Mouse (Mus musculus) embryo, embryonic 11.5 days (tissue): ENCODE data around the gene Ap4e1.
"Not testable (repeated sequence)": the region's sequence is repeated elsewhere in the genome, so short reads cannot be mapped to it uniquely, and the experiment has no call there.

Source experiments
- DNase-seq: peaks from one replicate; pipeline ENCODE4 v3.0.0-alpha.2; 2012; ENCODE audit warnings: low read depth, low spot score

Ap4e1 gene

DNA sequence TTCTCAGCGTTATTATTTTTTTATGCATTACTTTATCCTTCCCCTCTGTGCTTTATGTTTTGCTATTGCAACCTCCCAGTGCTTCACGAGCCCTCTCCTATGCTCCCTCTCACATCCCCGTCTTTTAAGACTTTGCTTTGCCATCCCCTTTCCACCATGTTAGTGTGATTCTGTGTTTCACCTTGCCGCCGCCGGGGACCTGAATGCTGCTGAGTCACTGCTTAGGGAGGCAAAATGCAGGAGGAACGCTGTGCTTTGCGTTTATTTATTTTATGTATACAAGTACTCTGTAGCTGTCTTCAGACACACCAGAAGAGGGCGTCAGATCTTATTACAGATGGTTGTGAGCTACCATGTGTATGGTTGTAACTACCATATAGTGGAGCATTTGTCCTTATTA, 69.1 kb downstream of the Ap4e1 start:
- no peak for DNase-seq

DNA sequence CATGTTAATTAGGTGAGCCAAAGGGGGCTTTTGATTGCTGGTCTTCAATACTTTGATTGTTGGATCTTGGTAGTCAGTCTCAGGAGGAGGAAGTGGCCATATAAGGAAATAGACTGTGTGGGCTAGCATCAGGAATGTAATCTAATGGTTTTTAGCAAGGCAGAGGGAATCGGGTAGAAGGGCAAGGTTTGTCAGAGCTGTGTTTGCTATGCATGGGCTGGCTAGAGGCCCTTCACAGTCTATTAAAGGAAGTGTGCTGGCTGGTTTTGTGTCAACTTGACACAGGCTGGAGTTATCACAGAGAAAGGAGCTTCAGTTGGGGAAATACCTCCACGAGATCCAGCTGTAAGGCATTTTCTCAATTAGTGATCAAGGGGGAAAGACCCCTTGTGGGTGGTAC, 70.5 kb downstream of the Ap4e1 start:
- DNase-seq = not testable (repeated sequence)

DNA sequence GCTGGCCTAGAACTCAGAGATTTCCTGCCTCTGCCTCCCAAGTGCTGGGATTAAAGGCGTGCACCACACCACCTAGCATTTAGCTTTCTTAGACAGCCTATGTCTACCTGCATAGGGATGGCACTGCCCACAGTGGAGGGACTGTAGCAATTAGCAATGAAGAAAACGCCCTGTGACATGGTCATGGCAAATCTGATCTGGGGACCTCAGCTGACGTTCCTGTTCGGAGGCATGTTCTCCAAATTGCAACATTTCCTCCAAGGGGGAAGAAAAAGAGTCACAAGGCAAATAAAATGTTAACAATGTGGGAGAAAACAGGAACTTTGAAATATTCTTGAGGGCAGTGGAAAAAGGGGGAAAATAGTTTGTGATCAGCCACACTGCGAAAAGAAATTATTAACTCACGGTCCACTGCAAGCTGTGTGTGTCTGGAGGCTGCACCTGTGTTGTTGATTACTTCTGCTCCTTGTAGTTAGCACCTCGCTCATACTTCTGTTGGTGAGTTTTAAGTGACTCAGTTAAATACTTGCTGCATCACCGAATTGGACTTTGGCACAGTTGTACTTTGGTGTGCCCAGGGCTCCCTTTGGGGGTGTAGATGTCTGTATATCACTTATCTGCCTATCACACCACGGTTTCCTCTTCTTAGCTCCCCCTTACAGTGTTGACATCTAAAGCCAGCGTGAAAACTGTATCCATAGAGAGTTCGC, 71.5 kb downstream of the Ap4e1 start:
- no peak for DNase-seq

DNA sequence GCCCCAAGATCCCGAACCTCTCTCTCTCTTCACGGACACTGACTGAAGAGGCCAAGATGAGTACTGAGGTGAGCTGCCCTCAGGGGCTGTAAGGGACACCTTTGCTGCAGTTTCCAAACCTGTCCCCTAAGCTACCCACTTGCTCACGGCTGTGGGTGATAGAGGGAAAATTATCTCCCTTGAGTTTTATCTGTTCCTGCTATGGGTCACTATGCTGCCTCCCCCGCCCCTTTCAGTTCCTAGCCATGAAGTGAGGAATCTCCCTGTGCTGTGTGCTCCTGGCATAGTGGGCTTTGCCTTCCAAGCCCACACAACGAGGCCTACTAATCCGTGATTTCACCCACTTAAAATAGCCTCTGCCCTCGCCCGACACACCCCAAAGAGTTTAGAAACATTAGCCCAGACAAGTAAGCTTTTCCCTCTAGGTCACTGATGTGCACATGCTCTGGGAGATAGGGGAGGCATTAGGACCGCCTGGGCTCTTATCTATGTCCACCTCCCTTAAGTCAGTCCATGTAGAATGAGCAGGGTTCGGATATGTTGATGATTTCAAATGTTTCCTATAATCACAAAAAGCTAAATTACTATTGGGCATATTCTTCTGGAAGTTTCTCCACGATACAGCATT, 72.2 kb downstream of the Ap4e1 start:
- DNase-seq = no peak

DNA sequence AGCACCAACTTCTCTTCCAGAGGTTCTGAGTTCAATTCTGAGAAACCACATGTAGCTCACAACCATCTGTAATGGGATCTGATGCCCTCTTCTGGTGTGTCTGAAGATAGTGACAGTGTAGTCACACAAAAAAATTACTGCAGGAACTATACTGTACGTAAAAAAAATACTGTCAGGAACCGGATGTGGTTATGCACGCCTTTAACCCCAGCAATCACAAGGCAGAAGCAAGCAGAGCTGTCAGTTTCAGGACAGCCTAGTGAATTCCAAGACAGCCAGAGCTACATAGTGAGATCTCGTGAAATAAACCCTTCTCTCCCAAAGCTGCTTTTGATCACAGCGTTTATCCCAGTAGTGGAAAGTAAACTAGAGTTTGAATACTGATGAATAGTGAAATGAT, 77.7 kb downstream of the Ap4e1 start:
- DNase-seq = no peak

DNA sequence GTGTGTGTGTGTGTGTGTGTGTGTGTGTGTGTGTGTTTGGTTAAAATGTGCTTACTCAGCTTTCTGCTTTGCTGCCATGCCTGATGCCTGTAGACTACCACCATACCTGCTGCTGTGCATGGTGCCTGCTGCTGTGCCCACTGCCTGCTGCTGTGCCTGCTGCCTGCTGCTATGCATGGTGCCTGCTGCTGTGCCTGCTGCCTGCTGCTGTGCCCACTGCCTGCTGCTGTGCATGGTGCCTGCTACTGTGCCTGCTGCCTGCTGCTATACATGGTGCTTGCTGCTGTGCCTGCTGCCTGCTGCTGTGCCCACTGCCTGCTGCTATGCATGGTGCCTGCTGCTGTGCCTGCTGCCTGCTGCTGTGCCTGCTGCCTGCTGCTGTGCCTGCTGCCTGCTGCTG, 81.6 kb downstream of the Ap4e1 start:
- not testable (repeated sequence) for DNase-seq

DNA sequence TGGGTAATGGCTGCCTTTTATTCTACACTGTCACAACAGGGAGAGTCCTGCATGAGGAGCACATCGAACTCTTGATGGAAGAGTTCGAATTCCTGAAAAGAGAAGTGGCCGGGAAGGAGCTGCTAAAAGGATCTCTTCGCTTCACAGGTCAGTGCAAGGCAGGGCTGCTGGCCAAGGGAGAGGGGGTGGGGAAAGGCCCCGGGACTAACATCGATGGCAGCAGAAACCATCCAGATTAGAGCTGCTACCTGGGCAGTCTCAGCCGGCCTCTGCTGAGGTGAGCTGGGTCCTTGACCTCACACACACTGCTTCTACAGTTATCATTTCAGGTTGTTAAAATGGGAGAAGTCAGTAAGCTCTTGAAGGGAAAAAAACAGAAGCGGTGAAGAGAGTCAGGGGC, 83.5 kb downstream of the Ap4e1 start:
- no peak for DNase-seq

DNA sequence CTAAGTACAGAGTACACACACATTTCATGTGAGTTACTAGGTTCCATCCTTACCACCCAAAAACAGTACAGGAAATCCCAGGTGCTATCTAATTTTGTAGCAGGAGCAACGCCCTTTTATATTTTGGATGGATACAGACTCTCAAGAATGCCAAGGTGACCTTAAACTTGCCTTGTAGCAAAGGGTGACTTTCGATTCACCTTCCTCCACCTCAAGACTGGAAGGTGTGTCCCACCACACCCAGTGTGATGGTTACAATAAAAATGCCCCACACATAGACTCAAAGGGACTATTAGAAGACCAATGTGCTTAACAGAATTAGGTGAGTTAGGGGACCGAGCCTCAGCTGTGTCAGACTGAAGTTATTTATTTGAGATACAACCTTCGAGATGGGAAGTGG, 100.5 kb downstream of the Ap4e1 start:
- DNase-seq = no peak
